Mouse (Mus musculus): ENCODE data around the gene Plek. TPM values are rescaled to one million over a fixed set of nuclear protein-coding genes. Genes with fewer than 3 reads are reported as not detected.

The Plek gene
- polyA plus RNA-seq, 1 experiment from 2014 or later = 1.3 TPM

- no peaks in the 10 kb centered on the region for H3K36me3 ChIP-seq (ENCODE audit: control insufficient read depth, insufficient read depth)
- no peaks in the 10 kb centered on the region for H3K4me1 ChIP-seq (replicated peaks; ENCODE audit: control insufficient read depth, insufficient read depth, low read length)
- 86% methylated on average over 6 of the region's 6 CpGs for WGBS
- no peak overlapping the region for H3K27ac ChIP-seq (ENCODE audit: low read depth, low read length)
- no peak overlapping the region for H3K4me3 ChIP-seq (ENCODE audit: low read depth, low read length)
- H3K9ac ChIP-seq (ENCODE audit: low read depth, low read length) = no peak overlapping the region
- no peak overlapping the region for H3K4me2 ChIP-seq (replicated peaks; ENCODE audit: low read depth)
- H3K27me3 ChIP-seq (replicated peaks; ENCODE audit: control insufficient read depth, insufficient read depth, low read length) = no peaks in the 10 kb centered on the region
- no peaks in the 10 kb centered on the region for H3K9me3 ChIP-seq (ENCODE audit: control insufficient read depth)
- TF ChIP-seq CTCF (IDR thresholded peaks at IDR 0.05; ENCODE audit: low read depth) = no peak
- ATAC-seq = no peak
These were observed 95.9 kb downstream of the Plek start for GRCm38 (mm10) chr11:16956115-16956862.

- Histone ChIP-seq H3K4me1 (replicated peaks; ENCODE audit: control insufficient read depth, insufficient read depth, low read length) (no peaks in the 10 kb centered on the region), H3K9ac (ENCODE audit: low read depth, low read length) (peak overlapping the region; percentile 41), H3K36me3 (ENCODE audit: control insufficient read depth, insufficient read depth) (no peaks in the 10 kb centered on the region), H3K27ac (ENCODE audit: low read depth, low read length) (no peak overlapping the region), H3K9me3 (ENCODE audit: control insufficient read depth) (no peaks in the 10 kb centered on the region), H3K4me3 (ENCODE audit: low read depth, low read length) (peak overlapping the region; percentile 62), H3K4me2 (replicated peaks; ENCODE audit: low read depth) (peak overlapping the region; percentile 85), H3K27me3 (replicated peaks; ENCODE audit: control insufficient read depth, insufficient read depth, low read length) (no peaks in the 10 kb centered on the region)
- no peak for TF ChIP-seq CTCF (IDR thresholded peaks at IDR 0.05; ENCODE audit: low read depth)
- 2% methylated on average over 9 of the region's 9 CpGs for WGBS
- ATAC-seq = 0 out of 2 replicates have a peak, but pooled peaks have one; percentile 2
These were observed 100.5 kb downstream of the Plek start for GRCm38 (mm10) chr11:16951761-16952010.

- Histone ChIP-seq H3K27ac (ENCODE audit: low read depth, low read length) (0 out of 2 replicates have a peak within 1 kb of the TSS, but pooled peaks have one; percentile 6), H3K9me3 (ENCODE audit: control insufficient read depth) (no peaks in the 10 kb centered on the region), H3K4me2 (replicated peaks; ENCODE audit: low read depth) (peak within 1 kb of the TSS; percentile 85), H3K27me3 (replicated peaks; ENCODE audit: control insufficient read depth, insufficient read depth, low read length) (no peaks in the 10 kb centered on the region), H3K36me3 (ENCODE audit: control insufficient read depth, insufficient read depth) (no peaks in the 10 kb centered on the region), H3K9ac (ENCODE audit: low read depth, low read length) (peak within 1 kb of the TSS; percentile 46), H3K4me3 (ENCODE audit: low read depth, low read length) (peak within 1 kb of the TSS; percentile 62), H3K4me1 (replicated peaks; ENCODE audit: control insufficient read depth, insufficient read depth, low read length) (no peaks in the 10 kb centered on the region)
- ATAC-seq = peak; percentile 100
- no peak for TF ChIP-seq CTCF (IDR thresholded peaks at IDR 0.05; ENCODE audit: low read depth)
- WGBS = under 1% methylated on average over 38 of the region's 38 CpGs
These were observed 101.0 kb downstream of the Plek start, which contains the start of gene Fbxo48 for GRCm38 (mm10) chr11:16950976-16951760. Fbxo48 (plus strand) TSS chr11:16951375.

GRCm38 (mm10) chr11:16950226-16950975 is 101.8 kb downstream of the Plek start:
- H3K4me3 ChIP-seq (ENCODE audit: low read depth, low read length) = peak overlapping the region; percentile 62
- peak overlapping the region; percentile 46; the same call in 1 of the 2 replicates for H3K9ac ChIP-seq (ENCODE audit: low read depth, low read length)
- H3K9me3 ChIP-seq (ENCODE audit: control insufficient read depth) = no peaks in the 10 kb centered on the region
- H3K27me3 ChIP-seq (replicated peaks; ENCODE audit: control insufficient read depth, insufficient read depth, low read length) = no peaks in the 10 kb centered on the region
- 20% methylated on average over 13 of the region's 13 CpGs for WGBS
- peak overlapping the region; percentile 85 for H3K4me2 ChIP-seq (replicated peaks; ENCODE audit: low read depth)
- no peaks in the 10 kb centered on the region for H3K36me3 ChIP-seq (ENCODE audit: control insufficient read depth, insufficient read depth)
- no peaks in the 10 kb centered on the region for H3K4me1 ChIP-seq (replicated peaks; ENCODE audit: control insufficient read depth, insufficient read depth, low read length)
- no peak; the same call in none of the 2 replicates for ATAC-seq
- H3K27ac ChIP-seq (ENCODE audit: low read depth, low read length) = no peak overlapping the region
- TF ChIP-seq CTCF (IDR thresholded peaks at IDR 0.05; ENCODE audit: low read depth) = no peak

GRCm38 (mm10) chr11:16948756-16949155 is 103.4 kb downstream of the Plek start:
- peak; percentile 97 for TF ChIP-seq CTCF (IDR thresholded peaks at IDR 0.05; ENCODE audit: low read depth)
- Histone ChIP-seq H3K27ac (ENCODE audit: low read depth, low read length) (no peak overlapping the region), H3K9me3 (ENCODE audit: control insufficient read depth) (no peaks in the 10 kb centered on the region), H3K4me2 (replicated peaks; ENCODE audit: low read depth) (no peak overlapping the region), H3K9ac (ENCODE audit: low read depth, low read length) (no peak overlapping the region), H3K27me3 (replicated peaks; ENCODE audit: control insufficient read depth, insufficient read depth, low read length) (no peaks in the 10 kb centered on the region), H3K36me3 (ENCODE audit: control insufficient read depth, insufficient read depth) (no peaks in the 10 kb centered on the region), H3K4me3 (ENCODE audit: low read depth, low read length) (no peak overlapping the region), H3K4me1 (replicated peaks; ENCODE audit: control insufficient read depth, insufficient read depth, low read length) (no peaks in the 10 kb centered on the region)
- no peak for ATAC-seq
- 15% methylated on average over 1 of the region's 1 CpGs for WGBS

GRCm38 (mm10) chr11:16943016-16943415 is 109.2 kb downstream of the Plek start:
- TF ChIP-seq CTCF (IDR thresholded peaks at IDR 0.05; ENCODE audit: low read depth) = no peak
- no peak overlapping the region for H3K9ac ChIP-seq (ENCODE audit: low read depth, low read length)
- ATAC-seq = no peak

More at GRCm38 (mm10) chr11:16943016-16943415, 109.2 kb downstream of the Plek start:
- H3K9me3 ChIP-seq (ENCODE audit: control insufficient read depth) = no peaks in the 10 kb centered on the region
- H3K27me3 ChIP-seq (replicated peaks; ENCODE audit: control insufficient read depth, insufficient read depth, low read length) = no peaks in the 10 kb centered on the region
- no peak overlapping the region for H3K4me2 ChIP-seq (replicated peaks; ENCODE audit: low read depth)
- H3K36me3 ChIP-seq (ENCODE audit: control insufficient read depth, insufficient read depth) = no peaks in the 10 kb centered on the region
- H3K27ac ChIP-seq (ENCODE audit: low read depth, low read length) = no peak overlapping the region
- WGBS = 82% methylated on average over 4 of the region's 4 CpGs
- H3K4me3 ChIP-seq (ENCODE audit: low read depth, low read length) = no peak overlapping the region
- H3K4me1 ChIP-seq (replicated peaks; ENCODE audit: control insufficient read depth, insufficient read depth, low read length) = no peaks in the 10 kb centered on the region
